Mouse (Mus musculus) lung, postnatal 14 days (tissue): ENCODE measurements around the gene Itprip.
A peak's percentile ranks its signal among the peaks of the same experiment; 100 is the strongest.

Experiments
- DNase-seq: peaks from one replicate; pipeline ENCODE4 v3.0.0; 2021

Gene Itprip

GRCm38 (mm10) chr19:47884296-47885085 is 34.6 kb downstream of the Itprip start:
- no peak for DNase-seq

- DNase-seq: no peak
These were observed 36.2 kb downstream of the Itprip start for GRCm38 (mm10) chr19:47882882-47883254.

GRCm38 (mm10) chr19:47882151-47882881 is 36.8 kb downstream of the Itprip start:
- DNase-seq: peak; percentile 88

GRCm38 (mm10) chr19:47881538-47881937 is 37.6 kb downstream of the Itprip start:
- DNase-seq: no peak

GRCm38 (mm10) chr19:47876252-47876651 is 42.8 kb downstream of the Itprip start:
- DNase-seq: no peak

- no peak for DNase-seq
These were observed 47.6 kb downstream of the Itprip start for GRCm38 (mm10) chr19:47871515-47871914.

GRCm38 (mm10) chr19:47870102-47870666 is 48.9 kb downstream of the Itprip start:
- no peak for DNase-seq

GRCm38 (mm10) chr19:47869516-47869915 is 49.6 kb downstream of the Itprip start:
- no peak for DNase-seq

GRCm38 (mm10) chr19:47868951-47869350 is 50.1 kb downstream of the Itprip start:
- DNase-seq: no peak

- DNase-seq: no peak
These were observed 51.4 kb downstream of the Itprip start for GRCm38 (mm10) chr19:47867628-47868175.

GRCm38 (mm10) chr19:47865353-47865947 is 53.6 kb downstream of the Itprip start, which contains the start of gene Gsto2:
Gene Gsto2 (plus strand): TSS chr19:47865534.
- DNase-seq: peak; percentile 93

GRCm38 (mm10) chr19:47864721-47865120 is 54.4 kb downstream of the Itprip start:
- DNase-seq: no peak

- DNase-seq: no peak
These were observed 55.0 kb downstream of the Itprip start for GRCm38 (mm10) chr19:47864051-47864450.

- no peak for DNase-seq
These were observed 56.5 kb downstream of the Itprip start for GRCm38 (mm10) chr19:47862581-47862980.

- DNase-seq: no peak
These were observed 59.9 kb downstream of the Itprip start for GRCm38 (mm10) chr19:47859180-47859579.

- DNase-seq: peak; percentile 78
These were observed 60.8 kb downstream of the Itprip start for GRCm38 (mm10) chr19:47857957-47858942.

GRCm38 (mm10) chr19:47854796-47855783 is 64.0 kb downstream of the Itprip start, which contains the start of gene Gsto1:
Gene Gsto1 (plus strand): TSS chr19:47854970.
- peak; percentile 89 for DNase-seq

- DNase-seq: no peak
These were observed 64.9 kb downstream of the Itprip start for GRCm38 (mm10) chr19:47853951-47854795.

GRCm38 (mm10) chr19:47853053-47853452 is 66.0 kb downstream of the Itprip start:
- no peak for DNase-seq
